Mouse (Mus musculus) left cerebral cortex, adult 9 months (tissue): ENCODE measurements around the gene AY074887.

ENCODE experiments used
- DNase-seq, 2 experiments: peaks; one replicate each; pipeline ENCODE4 v3.0.0; 2022; ENCODE audit warnings: low spot score in 2 of 2

The AY074887 gene

GRCm38 (mm10) chr9:54917010-54917677 is 33.7 kb downstream of the AY074887 start, which contains the start of gene Hykk:
Gene Hykk, plus strand, starts transcription at chr9:54917283.
- peak; percentile 90 to 93 for DNase-seq

GRCm38 (mm10) chr9:54916401-54916800 is 34.4 kb downstream of the AY074887 start:
- DNase-seq, result no peak

- DNase-seq, result no peak
Measured at GRCm38 (mm10) chr9:54915576-54915975, 35.2 kb downstream of the AY074887 start.

- DNase-seq, result no peak
Measured at GRCm38 (mm10) chr9:54909446-54909845, 41.4 kb downstream of the AY074887 start.
